Mouse (Mus musculus) small intestine, adult 2 months (tissue): Measurements from ENCODE around the gene Opa3.

Experiments
- CTCF ChIP-seq: fragments of 200-500 bp; IDR thresholded peaks from 2 replicates; pipeline ENCODE4 v1.5.1; 2012; ENCODE audit warnings: low read depth, mild to moderate bottlenecking, control low read depth, inconsistent platforms, low read length, moderate library complexity, mixed read lengths; ENCODE audit not compliant: insufficient replicate concordance, insufficient read length; ENCODE audit errors: extremely low read depth
- POLR2A ChIP-seq: fragments of 200-500 bp; IDR thresholded peaks from 2 replicates; pipeline ENCODE4 v1.6.1; 2012; ENCODE audit warnings: low read depth, mild to moderate bottlenecking, control low read depth, inconsistent platforms, low read length, moderate library complexity

DNA sequence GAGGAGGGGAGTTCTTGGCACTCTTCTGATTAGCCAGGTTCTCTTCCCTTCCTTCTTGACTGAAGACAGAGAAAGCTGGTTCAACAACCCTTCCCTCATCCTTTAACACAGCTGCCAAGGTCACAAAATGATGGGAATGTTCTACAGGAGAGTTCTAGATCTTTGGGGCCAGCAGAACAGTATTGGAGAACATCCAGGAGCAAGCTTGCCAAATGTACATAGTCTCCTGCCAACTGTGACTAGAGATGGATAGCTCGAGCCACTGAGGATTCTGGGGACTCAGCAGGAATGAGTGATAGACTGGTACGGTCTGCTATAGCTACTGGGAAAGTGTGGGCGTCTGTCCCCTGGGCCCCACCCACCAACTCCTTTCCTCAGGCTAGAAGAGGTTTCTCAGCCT, 30.2 kb downstream of the Opa3 start:
- TF ChIP-seq CTCF (no peak), POLR2A (no peak)
